32 mouse cellular contexts compared by ENCODE assay signal in genomic region chr3:75706536-75706935, GRCm38 (mm10). TPM values are rescaled to one million over a fixed set of nuclear protein-coding genes. Genes with fewer than 3 reads are reported as not detected.
A peak's percentile ranks its signal among the peaks of the same experiment; 100 is the strongest.
DNase-seq lines count a peak whose midpoint lies in the region; ATAC-seq lines count a peak whose summit lies in the region.
"Had no signal": no experiment of that assay in that cellular context is flagged by ENCODE, and none has a peak within 500 bp of the region (broad histone marks: within the 10 kb centered on the region; RNA-seq: fewer than 3 reads in every experiment).

No protein-coding gene starts in this region.

- no peak overlapping the region for H3K4me2 ChIP-seq in heart, embryonic 11.5 days
- H3K4me2 ChIP-seq: heart, embryonic 15.5 days; hindbrain, embryonic 13.5 days; kidney, embryonic 15.5 days; neural tube, embryonic 13.5 days had no signal

- no peak overlapping the region for H3K9ac ChIP-seq in heart, embryonic 11.5 days (ENCODE audit: low read depth, low read length)
- H3K9ac ChIP-seq: heart, embryonic 15.5 days; hindbrain, embryonic 13.5 days; kidney, embryonic 15.5 days; neural tube, embryonic 13.5 days had no signal

- H3K4me1 ChIP-seq in heart, embryonic 11.5 days (ENCODE audit: control insufficient read depth, insufficient read depth, low read length): no peaks in the 10 kb centered on the region
- H3K4me1 ChIP-seq: heart, embryonic 15.5 days; hindbrain, embryonic 13.5 days; kidney, embryonic 15.5 days; midbrain, embryonic 10.5 days; neural tube, embryonic 13.5 days had no signal

- WGBS in heart, embryonic 11.5 days (ENCODE audit: insufficient replicate concordance): 54% methylated on average over 3 of the region's 3 CpGs

- H3K9me3 ChIP-seq in heart, embryonic 11.5 days (replicated peaks; ENCODE audit: control insufficient read depth, low read length): no peaks in the 10 kb centered on the region
- H3K9me3 ChIP-seq: heart, embryonic 15.5 days; hindbrain, embryonic 13.5 days; kidney, embryonic 15.5 days; midbrain, embryonic 10.5 days; neural tube, embryonic 13.5 days had no signal

- peak; percentile 15 for DNase-seq in layer of hippocampus, adult 9-11 months
- DNase-seq in layer of hippocampus, postnatal 10 days (ENCODE audit: low spot score in 2 of 2): no peak
- peak; percentile 31 to 32 for DNase-seq in right cerebral cortex, postnatal 10 days (ENCODE audit: low spot score in 2 of 2)
- no peak for DNase-seq in right cerebral cortex, postnatal 14 days
- no peak for DNase-seq in thymus, postnatal 25 days
- DNase-seq: adrenal gland, postnatal 10 days; cerebellum, adult 8-10 months; cerebellum, postnatal 36 days; gastrocnemius, postnatal 25 days; heart, postnatal 36 days; kidney, adult 11 months; kidney, postnatal 36 days; lung, postnatal 4 days; retina, postnatal 1 day; spleen, adult 18-20 months; thymus, postnatal 14 days had no signal

- H3K4me3 ChIP-seq in heart, embryonic 11.5 days (ENCODE audit: low read depth, low read length): no peak overlapping the region
- H3K4me3 ChIP-seq: heart, embryonic 15.5 days; hindbrain, embryonic 13.5 days; kidney, embryonic 15.5 days; midbrain, embryonic 10.5 days; myocyte; neural tube, embryonic 13.5 days had no signal

- no peaks in the 10 kb centered on the region for H3K36me3 ChIP-seq in heart, embryonic 11.5 days (ENCODE audit: control insufficient read depth, insufficient read depth, low read length)
- H3K36me3 ChIP-seq: heart, embryonic 15.5 days; hindbrain, embryonic 13.5 days; kidney, embryonic 15.5 days; midbrain, embryonic 10.5 days; neural tube, embryonic 13.5 days had no signal

- ATAC-seq in megakaryocyte-erythroid progenitor cell, adult 5-6 weeks (replicated peaks; ENCODE audit: low FRiP score, low TSS enrichment, poor library complexity, severe bottlenecking): peak; percentile 72
- no peak for ATAC-seq in heart, embryonic 11.5 days (replicated peaks; ENCODE audit: insufficient number of reproducible peaks, low FRiP score, low TSS enrichment)
- ATAC-seq: midbrain, embryonic 16.5 days had no signal

- H3K27ac ChIP-seq in heart, embryonic 11.5 days (ENCODE audit: low read depth, low read length): no peak overlapping the region
- H3K27ac ChIP-seq: heart, embryonic 15.5 days; hindbrain, embryonic 13.5 days; kidney, embryonic 15.5 days; midbrain, embryonic 10.5 days; neural tube, embryonic 13.5 days had no signal

- no peaks in the 10 kb centered on the region for H3K27me3 ChIP-seq in heart, embryonic 11.5 days (ENCODE audit: control insufficient read depth, insufficient read depth, low read length)
- H3K27me3 ChIP-seq: heart, embryonic 15.5 days; hindbrain, embryonic 13.5 days; kidney, embryonic 15.5 days; neural tube, embryonic 13.5 days had no signal

RNA-seq across cellular contexts. Expression of gene Gm29133, which starts 41.5 kb away (rescaled TPM):
- not detected for total RNA-seq in layer of hippocampus, postnatal 10 days (2021)
- not detected in 2 replicates for total RNA-seq in megakaryocyte-erythroid progenitor cell, adult 5-6 weeks (2014; fragmentation: Nextera tagmentation)
- not detected in 2 replicates for total RNA-seq in megakaryocyte-erythroid progenitor cell, adult 5-6 weeks (2017)
- polyA plus RNA-seq in heart, embryonic 11.5 days (2014; fragmentation: Nextera tagmentation; extraction: Ambion mirVana): not detected in 2 replicates
- total RNA-seq: adrenal gland, postnatal 10 days; gastrocnemius, postnatal 25 days; heart, adult 8-10 months; heart, postnatal 36 days; layer of hippocampus, adult 8-10 months; left cerebral cortex, postnatal 25 days; liver, adult 2 months had no signal
- polyA plus RNA-seq: embryonic facial prominence, embryonic 14.5 days; heart, embryonic 15.5 days; hindbrain, embryonic 13.5 days; kidney, embryonic 15.5 days; liver, adult 2 months; liver, embryonic 16.5 days; lung, embryonic 16.5 days; midbrain, embryonic 10.5 days; midbrain, embryonic 16.5 days; myocyte; neural tube, embryonic 13.5 days had no signal

Comparison
In these comparisons a context has a peak if more than half of its experiments do, and no peak if none do; other contexts are left out.
1. DNase-seq: peak in layer of hippocampus, adult 9-11 months (single experiment) and right cerebral cortex, postnatal 10 days (2 of 2); none in layer of hippocampus, postnatal 10 days (0 of 2), right cerebral cortex, postnatal 14 days (single experiment) and thymus, postnatal 25 days (single experiment).